Mouse (Mus musculus): ENCODE results near the gene Zfp771.

Gene Zfp771

DNA sequence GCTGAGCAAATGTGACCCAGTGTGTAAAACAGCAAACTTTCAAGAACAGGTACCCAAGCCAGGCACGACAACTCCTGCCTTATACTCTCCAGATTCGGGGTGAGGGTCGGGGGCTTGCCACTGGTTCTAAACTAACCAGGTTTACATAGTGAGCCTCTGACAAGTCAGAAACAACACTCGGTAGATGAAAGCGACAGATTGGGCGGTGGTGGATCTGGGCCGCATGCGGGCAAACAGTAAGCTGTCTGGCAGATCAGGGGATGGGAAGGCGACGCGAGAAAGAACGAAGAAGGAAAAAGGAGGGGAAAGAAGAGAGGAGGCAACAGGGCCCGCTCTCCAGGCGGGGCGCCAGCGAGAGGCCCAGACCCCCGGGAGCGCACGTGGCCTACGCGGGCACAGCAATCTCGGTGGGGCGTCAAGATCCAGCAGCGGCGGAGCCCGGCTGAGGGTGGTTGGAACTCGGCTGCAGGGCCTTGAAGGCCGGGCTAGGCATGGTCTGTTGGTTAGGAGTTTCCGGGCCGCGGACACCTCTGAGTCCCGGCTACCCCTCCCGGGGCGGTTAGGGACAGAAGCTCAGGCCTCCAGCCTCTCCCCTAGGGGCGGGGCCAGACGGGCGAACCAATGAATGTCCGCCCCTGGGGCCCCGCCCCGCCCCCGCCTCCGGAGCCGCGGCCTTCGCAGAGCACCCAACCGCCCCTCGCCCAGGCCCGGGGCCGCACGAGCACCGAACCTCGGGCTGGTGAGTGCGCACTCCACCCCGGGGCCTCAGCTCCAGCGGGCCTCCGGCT is at the start of gene Zfp771:
Gene Zfp771, plus strand, starts transcription at position 405 of the 788 bp plus-strand sequence.
- DNase-seq, result peak; percentile 96 to 99

DNA sequence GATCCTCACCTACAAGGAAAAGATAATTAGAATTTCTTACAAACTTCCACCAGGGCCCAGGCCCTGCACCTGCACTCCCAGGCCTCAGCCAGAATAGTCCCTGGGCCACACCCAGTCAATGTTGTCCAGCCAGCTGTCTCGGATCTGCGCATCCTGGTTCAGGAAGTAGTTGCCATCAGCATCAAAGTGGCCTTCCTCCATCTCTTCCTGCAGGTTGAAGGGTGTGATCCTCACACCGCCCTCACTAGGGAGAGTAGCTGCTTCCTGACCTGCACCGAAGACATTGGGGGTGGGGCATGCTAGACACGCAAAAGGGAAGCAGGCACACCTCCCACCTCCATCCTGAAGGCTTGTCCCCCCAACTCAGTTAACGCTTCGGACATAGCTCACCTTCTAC is 49.4 kb upstream of the Zfp771 start:
- no peak for DNase-seq

DNA sequence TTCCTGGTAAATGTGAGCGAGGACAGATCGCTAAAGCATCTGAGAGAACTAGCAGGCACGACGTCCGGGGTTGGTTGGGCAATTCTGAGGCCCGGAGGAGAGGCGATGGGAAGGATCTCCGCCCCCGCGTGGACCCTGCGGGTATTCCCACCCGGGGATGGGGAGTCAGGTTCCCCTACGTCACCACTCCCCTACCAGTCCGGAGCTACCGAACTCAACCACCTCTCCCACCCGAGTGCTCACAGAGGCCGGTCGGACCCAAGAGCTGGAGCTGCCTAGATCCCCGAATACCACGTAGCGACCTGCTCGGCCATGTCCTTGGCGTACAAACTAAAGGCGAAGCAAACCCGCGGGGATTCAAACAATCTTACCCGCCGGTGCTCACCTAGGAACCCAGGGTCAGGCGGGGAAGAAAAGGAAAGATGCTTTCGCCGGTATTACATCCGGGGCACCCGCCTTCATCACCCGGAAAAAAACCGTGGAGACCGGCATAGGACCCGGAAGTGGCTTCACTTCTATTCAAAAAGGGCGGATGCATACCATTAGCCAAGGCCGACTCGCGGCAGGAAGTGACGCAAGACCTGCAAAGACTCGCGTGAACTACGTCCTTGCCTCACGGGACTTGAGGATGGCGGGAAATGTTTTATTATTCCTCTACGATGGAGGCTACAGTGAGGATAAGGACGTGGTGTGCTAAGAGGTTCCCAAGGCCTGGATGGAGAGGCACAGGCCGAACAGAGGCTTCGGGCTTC is 48.4 kb upstream of the Zfp771 start, which contains the start of gene Cd2bp2:
Gene Cd2bp2, minus strand, starts transcription at position 507 of the 752 bp plus-strand sequence.
- DNase-seq, result peak; percentile 93 to 96

DNA sequence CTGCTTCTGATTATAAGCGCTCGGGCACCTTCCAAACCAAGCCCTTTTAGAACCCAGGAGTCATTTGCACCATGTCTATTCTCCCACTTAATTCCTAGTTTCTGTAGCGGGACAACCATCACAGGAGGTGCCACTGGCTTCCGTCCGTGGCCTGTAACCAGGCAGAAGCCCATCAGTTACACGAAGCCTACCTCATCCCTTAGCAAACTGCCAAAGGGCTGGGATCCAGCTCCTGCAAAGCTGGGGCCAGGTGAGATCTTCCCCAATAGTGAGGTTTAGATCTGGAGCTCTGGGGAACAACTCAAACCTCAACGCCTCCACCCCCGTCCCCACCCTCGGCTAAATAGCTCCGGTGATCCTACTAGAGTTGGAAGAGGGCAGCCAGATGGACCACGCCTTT is 47.6 kb upstream of the Zfp771 start:
- DNase-seq, result no peak

DNA sequence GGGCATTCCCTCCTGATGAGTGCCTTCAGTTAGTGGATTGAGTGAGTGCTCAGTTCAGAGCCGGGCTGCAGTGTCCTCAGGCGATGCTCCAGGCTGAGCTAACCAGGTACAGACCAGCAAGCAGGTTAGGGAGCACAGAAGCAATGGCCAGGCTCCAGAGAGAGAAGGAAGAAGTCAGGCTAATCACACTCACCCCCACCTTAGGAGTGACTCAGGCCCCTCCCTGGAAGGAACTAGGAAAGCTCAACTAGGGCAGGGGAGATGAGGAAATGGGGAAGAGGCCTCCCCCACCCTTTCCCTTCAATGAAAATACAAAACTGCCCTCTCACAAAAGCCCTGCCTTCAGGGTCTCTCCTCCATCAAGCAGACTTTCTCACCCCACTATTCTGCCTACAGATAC is 37.5 kb upstream of the Zfp771 start:
- no peak for DNase-seq

DNA sequence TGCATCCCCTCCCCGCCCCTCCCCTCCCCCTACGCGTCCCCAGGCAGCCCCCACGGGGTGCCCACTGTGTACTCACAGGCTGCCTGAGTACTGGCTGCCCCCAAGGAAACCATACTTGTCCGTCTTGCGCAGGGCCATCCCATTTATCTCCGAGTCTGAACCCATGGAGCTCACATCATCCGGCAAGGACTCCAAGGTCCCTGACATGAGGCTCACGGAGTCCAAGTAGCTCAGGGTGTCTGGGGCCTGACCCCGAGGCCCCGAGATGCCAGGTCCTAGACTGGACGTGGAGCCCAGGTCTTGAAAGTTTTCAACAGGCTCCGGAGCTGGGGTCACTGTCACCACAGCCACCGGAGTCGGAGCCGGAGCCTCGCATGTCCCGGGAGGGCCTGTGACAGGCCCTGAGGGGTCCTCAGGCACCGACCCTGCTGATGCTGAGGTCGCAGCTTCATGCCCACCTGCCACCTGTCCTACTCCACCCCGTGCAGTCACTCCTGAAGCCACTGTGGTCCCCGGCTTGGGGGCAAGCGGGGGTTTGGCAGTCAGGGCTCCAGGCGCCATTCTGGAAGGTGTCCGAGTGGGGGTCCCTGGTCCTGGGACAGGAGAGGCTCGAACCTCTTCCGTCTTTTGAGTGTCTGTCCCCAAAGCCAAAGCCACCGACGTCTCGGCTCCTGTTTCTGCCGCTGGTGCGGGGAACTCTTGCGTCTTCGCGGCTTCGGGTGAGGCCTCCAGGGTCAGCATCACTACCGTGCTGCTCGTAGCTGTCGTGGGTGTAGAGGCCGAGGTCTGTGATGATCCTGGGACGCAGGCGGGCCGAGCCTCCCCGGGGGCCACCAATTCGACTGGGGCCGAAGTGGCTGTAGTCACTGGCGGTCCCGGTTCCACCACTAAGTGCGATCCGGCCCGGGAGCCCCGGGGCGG is 36.4 kb upstream of the Zfp771 start:
- DNase-seq, result no peak

DNA sequence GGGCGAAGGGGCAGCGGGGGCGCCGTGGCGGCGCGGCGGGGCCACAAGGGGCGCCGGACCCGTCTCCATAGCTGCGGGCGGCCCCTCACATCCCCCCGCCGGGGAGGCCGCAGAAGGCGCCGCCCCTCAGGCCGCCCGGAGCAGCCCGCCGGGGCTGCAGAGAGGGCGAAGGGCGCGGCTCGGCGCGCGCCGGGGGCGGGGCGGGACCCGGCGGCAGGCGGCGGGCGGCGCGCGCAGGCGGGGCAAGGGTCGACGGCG is 35.9 kb upstream of the Zfp771 start, which contains the start of gene Tbc1d10b:
Gene Tbc1d10b, minus strand, starts transcription at position 174 of the 258 bp plus-strand sequence.
- DNase-seq, result no peak

DNA sequence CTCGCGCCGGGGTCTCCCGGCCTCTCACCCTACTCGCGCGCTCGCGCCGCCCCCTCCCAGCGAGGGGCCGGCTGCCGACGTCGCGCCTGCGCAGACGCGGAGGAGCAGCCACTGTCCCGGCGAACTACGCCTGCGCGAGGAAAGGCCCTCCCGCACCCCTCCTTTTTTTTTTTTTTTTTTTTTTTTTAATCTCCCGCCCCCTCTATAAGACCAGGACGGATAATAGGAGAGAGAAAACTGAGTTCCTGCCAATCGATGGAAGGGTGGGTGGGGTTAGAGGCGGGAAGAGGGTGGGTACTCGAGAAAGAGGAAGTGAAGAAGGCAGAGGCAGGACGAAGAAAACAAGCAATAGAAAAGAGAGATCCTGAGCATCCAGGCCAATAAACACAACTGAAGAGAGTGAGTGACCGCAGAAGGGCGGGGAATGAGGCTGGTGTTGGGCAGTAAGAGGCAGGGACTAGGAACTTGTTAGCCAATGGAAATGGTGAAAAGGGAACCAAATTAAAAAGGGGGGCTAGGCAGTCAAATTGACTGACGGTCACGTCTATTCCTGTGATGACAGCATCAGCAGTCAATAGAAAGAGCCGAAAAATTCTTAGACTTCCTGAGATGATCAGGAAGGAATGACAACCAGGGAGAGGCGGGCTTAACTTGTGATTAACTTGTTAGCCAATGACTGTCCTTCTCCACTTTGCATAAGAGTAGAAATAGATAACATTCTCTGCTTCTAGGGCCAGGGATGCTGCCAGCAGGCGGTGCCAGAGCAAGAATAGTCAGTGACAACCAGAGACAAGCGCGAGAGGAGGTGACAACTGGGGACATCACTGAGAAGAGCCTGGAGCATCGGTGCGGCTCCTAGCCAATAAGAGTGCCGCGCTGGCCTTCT is 35.3 kb upstream of the Zfp771 start, which contains the start of gene Mylpf:
Gene Mylpf, plus strand, starts transcription at position 338 of the 886 bp plus-strand sequence.
- peak; percentile 91 to 96 for DNase-seq

DNA sequence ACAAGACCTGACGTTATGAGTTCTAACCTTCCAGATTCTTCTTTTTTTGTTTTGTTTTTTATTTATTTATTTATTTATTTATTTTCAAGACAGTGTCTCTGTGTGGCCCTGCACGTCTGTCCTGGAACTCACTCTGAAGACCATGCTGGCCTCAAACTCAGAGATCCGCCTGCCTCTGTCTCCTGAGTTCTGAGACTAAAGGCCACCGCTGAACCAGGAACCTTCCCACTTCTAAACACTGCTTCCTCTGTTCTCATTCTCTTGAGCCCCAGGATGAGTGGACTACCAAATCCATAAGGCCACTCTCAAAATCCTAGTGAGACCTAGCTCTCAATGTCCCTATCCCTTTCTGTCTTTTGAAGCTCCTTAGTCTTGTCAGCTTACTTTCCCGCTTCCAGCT is 34.2 kb upstream of the Zfp771 start:
- DNase-seq, result no peak

DNA sequence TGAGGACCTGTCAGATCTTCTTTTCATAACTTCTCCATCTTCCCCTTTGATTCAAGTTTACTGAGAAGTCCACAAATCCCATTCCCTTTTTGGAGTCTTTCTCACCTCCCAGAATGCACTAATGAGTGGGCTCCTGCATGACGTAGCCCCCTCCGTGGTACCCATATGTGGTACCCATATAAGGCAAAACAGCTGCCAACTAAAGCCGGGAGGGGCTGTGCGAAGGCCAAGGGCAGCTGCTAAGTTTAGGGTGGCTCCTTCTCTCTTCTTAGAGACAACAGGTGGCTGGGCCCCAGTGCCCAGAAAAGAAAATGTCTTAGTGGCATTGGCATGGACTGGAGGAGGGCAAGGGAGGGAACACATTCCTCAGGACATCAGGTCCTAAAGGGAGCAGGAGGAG is 33.8 kb upstream of the Zfp771 start:
- DNase-seq, result no peak

DNA sequence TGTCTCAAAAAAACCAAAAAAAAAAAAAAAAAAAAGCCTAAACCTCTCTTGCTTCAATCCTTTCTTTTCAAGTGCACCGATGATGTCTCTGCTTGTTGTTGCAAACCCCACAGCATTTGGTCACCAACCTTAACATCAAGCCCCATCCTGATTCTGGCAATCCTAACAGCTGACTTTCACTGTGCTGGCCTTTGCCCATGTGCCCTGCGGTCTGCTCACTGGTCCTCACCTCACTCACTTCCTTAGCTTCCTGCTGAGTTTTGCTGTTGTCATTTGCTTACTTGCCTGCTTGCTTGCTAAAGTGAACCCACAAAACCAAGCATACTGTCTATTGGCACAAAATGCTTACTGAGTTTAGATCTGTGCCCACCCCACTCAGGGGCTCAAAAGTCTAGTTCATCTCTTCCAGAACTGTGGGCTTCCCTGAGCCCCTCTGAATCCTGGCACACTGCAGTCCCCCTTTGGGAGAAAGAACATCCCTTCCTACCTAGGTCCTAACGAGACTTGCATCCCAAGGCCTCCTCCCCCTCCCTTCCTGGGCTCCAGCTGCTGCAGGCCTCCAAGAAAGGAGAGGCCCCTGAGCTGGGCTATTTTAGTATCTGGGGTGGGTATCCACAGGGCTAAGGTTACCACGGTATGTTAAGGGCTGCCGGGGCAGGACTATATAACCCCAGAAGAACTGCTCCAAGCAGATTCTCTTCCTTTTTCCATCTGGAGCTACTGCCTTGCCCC is 32.9 kb upstream of the Zfp771 start:
- DNase-seq, result no peak

DNA sequence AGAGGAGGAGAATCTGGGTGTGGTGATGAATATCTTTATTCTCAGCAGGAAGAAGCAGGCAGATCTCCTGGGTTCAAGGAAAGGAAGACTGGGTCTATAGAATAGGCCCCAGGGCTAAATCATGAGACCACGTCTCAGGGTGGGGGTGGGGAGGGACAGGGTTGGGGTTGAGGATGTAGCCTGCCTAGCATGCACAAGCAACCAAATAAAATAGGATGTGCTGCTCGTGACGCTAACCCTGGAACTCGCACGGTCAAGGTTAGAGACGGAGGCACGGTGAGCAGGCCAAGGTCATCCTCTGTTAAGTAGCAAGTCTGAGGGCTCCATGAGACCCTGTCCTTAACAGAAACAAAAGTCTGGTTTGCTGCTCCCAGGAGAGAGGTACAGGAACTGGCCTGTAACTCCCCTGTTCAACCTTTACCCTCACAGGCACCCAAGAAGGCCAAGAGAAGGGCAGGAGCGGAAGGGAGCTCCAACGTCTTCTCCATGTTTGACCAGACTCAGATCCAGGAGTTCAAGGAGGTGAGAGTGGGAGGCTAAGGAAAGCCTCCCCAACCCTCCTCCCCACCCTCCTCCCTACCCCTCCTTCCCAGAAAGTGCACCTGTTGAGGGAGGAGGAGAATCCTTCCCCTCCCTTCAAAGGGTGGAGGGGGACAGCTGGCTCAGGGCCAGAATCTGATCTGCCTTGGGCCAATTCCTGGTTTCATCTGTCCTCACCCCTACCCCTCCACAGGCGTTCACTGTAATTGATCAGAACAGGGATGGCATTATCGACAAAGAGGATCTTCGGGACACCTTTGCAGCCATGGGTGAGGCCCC is 31.4 kb upstream of the Zfp771 start:
- no peak for DNase-seq

DNA sequence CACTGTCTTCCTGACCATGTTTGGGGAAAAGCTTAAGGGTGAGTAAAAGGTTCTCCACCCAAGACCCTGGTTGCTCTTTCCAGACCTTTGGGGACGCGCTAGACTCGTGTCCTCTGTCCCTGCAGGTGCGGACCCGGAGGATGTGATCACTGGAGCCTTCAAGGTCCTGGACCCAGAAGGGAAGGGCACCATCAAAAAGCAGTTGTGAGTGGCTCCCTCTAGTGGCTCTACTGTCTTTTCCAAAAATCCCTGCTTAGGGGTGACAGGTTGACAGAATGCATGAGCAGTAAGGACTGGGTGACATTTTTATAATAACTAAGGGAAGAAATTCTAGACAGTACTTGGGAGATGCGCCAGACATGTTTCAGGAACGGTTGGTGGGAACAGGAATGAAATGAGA is 30.6 kb upstream of the Zfp771 start:
- peak in 1 of 2 experiments; percentile 69 for DNase-seq

DNA sequence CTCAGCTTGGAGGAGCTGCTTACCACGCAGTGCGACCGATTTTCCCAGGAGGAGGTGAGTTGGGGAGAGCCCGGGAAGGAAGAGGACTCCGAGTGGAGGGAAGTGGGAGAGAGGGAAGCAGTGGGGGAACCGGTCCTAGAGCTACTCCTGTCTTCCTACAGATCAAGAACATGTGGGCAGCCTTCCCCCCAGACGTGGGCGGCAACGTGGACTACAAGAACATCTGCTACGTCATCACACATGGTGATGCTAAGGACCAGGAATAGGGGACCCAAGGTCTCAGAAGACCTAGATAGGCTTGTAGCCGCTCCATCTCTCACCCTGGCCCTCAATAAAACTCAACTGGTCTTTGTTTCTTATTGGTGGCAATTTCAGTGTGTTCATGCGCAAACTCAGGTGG is 30.1 kb upstream of the Zfp771 start:
- DNase-seq, result no peak

DNA sequence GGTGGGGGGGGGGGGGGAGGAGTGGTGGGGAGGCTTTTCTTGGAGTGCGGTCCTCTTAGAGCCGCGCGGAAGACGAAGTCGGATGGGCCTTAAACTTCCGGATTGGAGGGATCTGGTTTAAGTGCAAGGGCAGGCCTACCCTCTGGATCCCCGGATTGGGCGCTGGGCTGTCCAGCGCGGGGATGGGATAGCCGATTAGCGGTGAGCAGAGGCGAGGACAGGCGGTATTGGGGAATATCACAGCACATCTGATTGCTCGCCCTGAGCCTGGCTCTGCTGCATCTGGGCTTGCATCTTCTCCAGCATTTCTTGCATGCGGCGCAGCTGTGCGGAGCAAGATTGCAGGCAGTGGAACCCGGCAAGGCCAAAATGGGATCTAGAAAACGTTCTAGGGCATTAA is 29.6 kb upstream of the Zfp771 start:
- no peak for DNase-seq

DNA sequence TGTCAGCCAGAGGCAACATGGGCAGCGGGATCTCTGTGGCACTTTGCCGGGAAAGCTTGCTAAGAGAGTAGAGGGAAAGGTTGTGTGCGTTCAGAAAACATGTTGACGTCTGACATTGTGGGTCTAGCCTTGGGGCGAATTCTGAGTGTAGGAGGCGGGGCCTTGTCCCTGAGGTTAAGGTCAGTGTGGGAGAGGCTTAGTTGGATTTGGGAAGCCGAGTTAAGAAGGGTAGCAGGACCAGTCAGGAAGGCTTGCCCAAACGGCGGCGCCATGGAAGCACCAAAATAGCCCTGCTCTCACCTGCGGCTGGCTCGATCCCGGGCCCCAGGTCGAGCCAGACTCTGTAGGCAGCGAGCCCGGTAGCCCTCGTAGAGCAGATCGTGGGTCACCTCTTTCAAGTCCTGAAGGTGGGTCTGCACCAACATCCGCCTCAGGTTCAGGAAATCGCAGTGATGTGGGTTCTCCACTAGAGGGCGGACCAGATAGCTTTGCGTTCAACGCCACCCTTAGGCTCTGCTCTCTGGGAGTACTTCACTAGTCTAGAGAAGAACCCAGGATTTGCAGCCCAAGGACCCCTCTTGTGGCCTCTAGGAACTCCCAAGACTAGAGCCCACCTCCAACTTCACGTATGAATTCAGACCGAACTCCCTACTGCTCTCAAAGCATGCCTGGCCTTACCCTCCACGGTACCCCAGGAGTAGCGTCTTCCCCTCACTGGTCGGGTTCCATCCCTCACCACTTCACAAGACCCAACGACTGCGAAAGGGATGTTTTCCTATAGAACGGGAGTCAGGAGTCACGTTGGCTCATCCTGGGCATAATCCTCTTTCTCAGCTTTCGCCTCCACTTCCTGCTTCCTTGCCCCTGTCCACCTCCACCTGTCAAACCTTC is 28.8 kb upstream of the Zfp771 start:
- peak; percentile 76 to 80 for DNase-seq

DNA sequence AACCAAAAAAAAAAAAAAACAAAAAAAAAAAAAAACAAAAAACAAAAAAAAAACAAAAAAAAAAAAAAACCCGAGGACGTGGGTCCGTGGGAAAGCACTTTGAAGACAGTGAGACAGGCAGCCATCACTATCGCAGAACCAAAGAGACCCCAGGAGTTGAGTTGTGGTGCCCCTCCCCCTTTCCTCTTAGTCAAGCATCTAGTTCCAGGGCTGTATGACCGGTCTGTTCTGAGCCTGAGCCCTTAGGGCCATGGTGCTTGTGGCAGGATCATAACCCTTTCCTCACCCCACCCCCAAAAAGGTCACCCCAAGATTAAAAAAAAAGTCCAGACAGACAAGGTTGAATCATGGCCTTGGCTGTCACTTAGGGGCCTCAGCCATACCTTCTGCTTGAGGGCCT is 27.8 kb upstream of the Zfp771 start:
- DNase-seq, result no peak

DNA sequence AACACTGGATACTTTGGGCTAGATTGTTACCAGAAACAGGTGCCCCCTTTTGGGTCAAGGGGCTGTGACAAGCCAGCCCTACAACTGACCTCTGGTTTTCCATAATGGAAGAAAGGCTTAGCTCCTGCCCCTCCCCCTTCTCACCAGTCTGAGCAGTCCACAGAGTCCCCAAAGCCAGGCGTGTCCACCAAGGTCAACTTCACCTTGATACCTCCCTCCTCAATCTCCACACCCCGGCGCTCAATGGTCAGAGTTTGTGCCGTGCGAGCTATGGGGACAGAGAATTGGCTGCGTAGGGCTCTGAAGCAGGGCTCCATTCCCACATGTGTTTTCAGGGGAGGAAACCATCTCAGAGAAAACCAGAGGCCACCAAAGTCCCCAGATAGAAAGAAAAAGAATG is 26.6 kb upstream of the Zfp771 start:
- no peak for DNase-seq

DNA sequence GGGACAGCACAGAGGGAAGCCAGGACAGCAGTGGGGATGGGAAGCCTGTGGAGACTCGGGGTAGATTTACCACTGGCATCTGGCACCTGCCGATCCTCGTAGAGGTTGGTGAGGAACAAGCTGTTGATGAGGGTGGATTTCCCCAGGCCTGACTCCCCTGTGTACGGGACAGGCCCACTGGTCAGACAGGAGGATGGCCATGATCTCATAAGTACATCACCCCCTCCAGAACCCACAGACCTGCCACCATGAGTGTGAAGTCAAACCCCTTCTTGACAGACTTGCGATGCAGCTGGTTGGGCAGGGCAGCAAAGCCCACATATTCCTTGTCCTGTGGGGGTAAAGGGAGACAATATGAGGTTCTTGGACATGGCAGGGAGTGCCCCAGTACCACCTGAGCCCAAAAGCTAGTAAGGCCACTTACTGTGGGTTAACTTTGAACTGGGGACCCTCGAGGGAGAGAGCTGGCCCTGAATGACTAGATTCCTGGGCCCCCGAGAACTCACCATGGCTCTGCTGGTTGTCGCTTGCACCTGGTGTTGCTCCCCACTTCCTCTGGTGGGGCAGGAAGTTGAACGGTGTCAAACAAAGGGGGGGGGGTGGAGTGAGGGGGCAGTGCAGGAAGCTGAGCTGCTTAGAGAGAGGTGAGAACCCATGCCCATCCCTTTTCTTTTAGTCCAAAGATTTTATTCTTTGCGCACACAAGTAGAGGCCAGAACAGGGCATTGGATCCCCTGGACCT is 26.0 kb upstream of the Zfp771 start:
- DNase-seq, result no peak
